Mouse (Mus musculus) liver, postnatal 0 days (tissue): ENCODE measurements around the gene Vps53. TPM values are rescaled to one million over a fixed set of nuclear protein-coding genes. Genes with fewer than 3 reads are reported as not detected.

Experiments
- ATAC-seq: fragments of 200-750 bp; cut with Nextera tagmentation; 2 replicates; pipeline ENCODE4 v1.8.0; 2017; ENCODE audit warnings: mild to moderate bottlenecking, moderate library complexity
- DNase-seq: peaks from one replicate; pipeline ENCODE4 v3.0.0-alpha.2; 2016
- H3K27ac ChIP-seq: fragments of 300-500 bp; sonication (generic); 2 replicates; pipeline ENCODE4 v1.5.1; 2014; ENCODE audit warnings: antibody characterized with exemption, moderate library complexity, mild to moderate bottlenecking, low read depth
- H3K27me3 ChIP-seq: fragments of 300-500 bp; sonication (generic); 2 replicates; pipeline ENCODE4 v1.6.1; 2014; ENCODE audit warnings: low read length, control low read depth, mixed read lengths; ENCODE audit not compliant: insufficient read depth
- H3K36me3 ChIP-seq: fragments of 300-500 bp; sonication (generic); replicated peaks from 2 replicates; pipeline ENCODE4 v1.6.1; 2014; ENCODE audit warnings: mild to moderate bottlenecking, control low read depth, low read length, moderate library complexity, mixed read lengths; ENCODE audit not compliant: insufficient read depth
- H3K4me1 ChIP-seq: fragments of 300-500 bp; sonication (generic); 2 replicates; pipeline ENCODE4 v1.6.1; 2014; ENCODE audit warnings: antibody characterized with exemption, mild to moderate bottlenecking, control low read depth; ENCODE audit not compliant: insufficient read depth
- H3K4me2 ChIP-seq: fragments of 300-500 bp; sonication (generic); 2 replicates; pipeline ENCODE4 v1.6.1; 2014; ENCODE audit warnings: low read depth, mild to moderate bottlenecking, low read length, moderate library complexity, mixed read lengths
- H3K4me3 ChIP-seq: fragments of 300-500 bp; sonication (generic); 2 replicates; pipeline ENCODE4 v1.5.1; 2014; ENCODE audit warnings: low read depth, low read length
- H3K9ac ChIP-seq: fragments of 300-500 bp; sonication (generic); replicated peaks from 2 replicates; pipeline ENCODE4 v1.6.1; 2014; ENCODE audit warnings: mild to moderate bottlenecking, moderate library complexity
- H3K9me3 ChIP-seq: fragments of 300-500 bp; sonication (generic); 2 replicates; pipeline ENCODE4 v1.6.1; 2016; ENCODE audit warnings: mild to moderate bottlenecking, control low read depth, low read length, mixed read lengths
- CTCF ChIP-seq: sonication (generic); IDR thresholded peaks from 2 replicates; pipeline ENCODE4 v1.5.1; 2016; ENCODE audit warnings: antibody characterized with exemption, low read depth
- EP300 ChIP-seq: IDR thresholded peaks from 2 replicates; pipeline ENCODE4 v1.6.1; 2016; ENCODE audit warnings: antibody characterized with exemption, low read depth, mild to moderate bottlenecking
- WGBS: fragments of 180-500 bp; shearing (Covaris S2); extraction: QIAGEN DNeasy Blood & Tissue Kit; methylation state at CpG from one replicate; pipeline ENCODE4 v1.1.7; 2014; ENCODE audit not compliant: insufficient replicate concordance; 5-methylcytosine and 5-hydroxymethylcytosine counted together
- polyA plus RNA-seq: library from polyadenylated mRNA; unstranded; fragments of >200 nt; fragmentation: Nextera tagmentation; extraction: Ambion mirVana; gene quantifications from 2 replicates; pipeline ENCODE4 v1.2.1, GENCODE M21; 2015

The Vps53 gene
- polyA plus RNA-seq, 1 experiment from 2014 or later, result 16.2 TPM

DNA sequence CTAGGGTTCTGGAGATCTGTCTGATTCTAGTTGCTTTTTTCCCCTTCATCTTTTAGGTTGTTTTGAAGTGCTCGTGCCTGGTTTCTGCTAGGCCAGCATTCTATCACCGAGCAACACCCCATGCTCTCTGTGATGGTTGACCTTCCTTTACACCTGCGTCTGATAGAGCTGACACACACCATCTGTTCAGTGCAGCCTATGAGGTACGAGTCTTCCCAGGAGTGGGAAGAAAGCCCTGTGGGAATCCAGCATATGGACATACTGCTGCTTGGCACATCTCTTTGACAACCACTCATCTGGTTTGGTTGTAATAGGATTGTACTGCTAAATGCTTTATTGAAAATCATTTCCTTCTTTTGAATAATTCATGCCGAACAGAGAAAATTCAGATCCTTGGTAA is 9.2 kb downstream of the Vps53 start:
- peaks cover 15% of the 10 kb centered on the region for H3K36me3 ChIP-seq
- H3K27ac ChIP-seq, result no peak overlapping the region
- H3K4me3 ChIP-seq, result no peak overlapping the region
- ATAC-seq (no peak), DNase-seq (no peak)
- H3K4me1 ChIP-seq, result no peaks in the 10 kb centered on the region
- H3K27me3 ChIP-seq, result no peaks in the 10 kb centered on the region
- H3K9ac ChIP-seq, result no peak overlapping the region
- no peaks in the 10 kb centered on the region for H3K9me3 ChIP-seq
- TF ChIP-seq CTCF, result no peak
- no peak for TF ChIP-seq EP300
- H3K4me2 ChIP-seq, result no peak overlapping the region
- 79% methylated on average over 5 of the region's 5 CpGs for WGBS

DNA sequence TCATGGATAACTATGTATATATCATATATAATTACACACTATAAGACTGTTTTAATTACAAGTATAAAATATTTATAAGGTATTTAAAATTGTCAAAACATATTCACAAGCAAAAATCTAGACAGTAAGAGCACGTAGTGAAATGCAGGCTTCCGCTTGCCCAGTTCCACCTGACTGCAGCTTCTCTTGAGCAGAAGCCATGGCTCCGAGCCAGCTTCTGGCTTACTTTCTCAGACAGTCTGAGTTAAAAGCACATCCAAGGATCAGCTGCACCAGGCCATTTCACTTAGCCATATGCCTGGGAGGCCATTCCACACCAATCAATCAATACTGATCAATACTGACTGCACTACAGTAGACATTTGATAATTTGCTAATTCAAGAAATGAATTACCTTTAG is 10.5 kb downstream of the Vps53 start:
- no peak for TF ChIP-seq CTCF
- TF ChIP-seq EP300, result no peak
- no peak for ATAC-seq
- no peak overlapping the region for H3K4me2 ChIP-seq
- no peak for DNase-seq
- H3K27me3 ChIP-seq, result no peaks in the 10 kb centered on the region
- 79% methylated on average over 3 of the region's 3 CpGs for WGBS
- H3K4me1 ChIP-seq, result no peaks in the 10 kb centered on the region
- H3K4me3 ChIP-seq, result no peak overlapping the region
- no peak overlapping the region for H3K27ac ChIP-seq
- H3K9me3 ChIP-seq, result no peaks in the 10 kb centered on the region
- H3K36me3 ChIP-seq, result peaks cover 16% of the 10 kb centered on the region
- H3K9ac ChIP-seq, result no peak overlapping the region

DNA sequence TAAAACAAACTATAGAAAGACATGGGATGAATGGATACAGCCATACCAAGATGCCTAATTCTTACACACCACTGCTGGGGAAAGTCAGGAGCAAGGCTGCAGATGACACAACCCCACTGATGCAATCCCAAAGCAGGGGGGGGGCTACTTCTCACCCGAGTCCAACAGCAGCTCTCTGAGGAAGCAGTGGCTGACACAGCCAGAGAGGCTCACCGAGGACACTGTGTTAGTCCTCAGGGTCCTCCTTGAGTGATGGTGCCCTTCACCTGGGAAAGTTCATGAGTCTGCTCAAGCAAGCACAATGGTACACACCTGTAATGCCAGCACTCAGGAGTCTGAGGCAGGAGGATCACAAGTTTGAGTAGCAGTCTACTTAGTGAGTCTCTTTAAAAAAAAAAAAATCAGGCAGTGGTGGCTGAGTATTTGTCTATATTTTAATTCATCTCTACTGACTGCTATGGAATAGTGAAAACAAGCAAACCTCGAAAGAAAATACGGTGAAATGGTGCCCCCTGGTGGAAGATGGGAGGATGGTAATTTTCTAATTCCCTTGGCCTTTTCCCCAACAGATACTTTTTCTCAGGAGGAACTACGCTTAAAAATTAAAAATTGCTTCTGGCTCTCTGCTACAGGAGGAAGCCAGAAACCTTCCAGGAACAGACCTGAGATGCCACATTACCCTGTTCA is 12.2 kb downstream of the Vps53 start:
- no peak overlapping the region for H3K4me2 ChIP-seq
- TF ChIP-seq EP300 (no peak), CTCF (peak; percentile 80)
- peaks cover 7% of the 10 kb centered on the region for H3K36me3 ChIP-seq
- no peaks in the 10 kb centered on the region for H3K4me1 ChIP-seq
- 23% methylated on average over 5 of the region's 5 CpGs for WGBS
- no peak overlapping the region for H3K27ac ChIP-seq
- H3K4me3 ChIP-seq, result no peak overlapping the region
- H3K27me3 ChIP-seq, result no peaks in the 10 kb centered on the region
- ATAC-seq (peak; percentile 38; the same call in 1 of the 2 replicates), DNase-seq (peak; percentile 70)
- no peak overlapping the region for H3K9ac ChIP-seq
- H3K9me3 ChIP-seq, result no peaks in the 10 kb centered on the region

DNA sequence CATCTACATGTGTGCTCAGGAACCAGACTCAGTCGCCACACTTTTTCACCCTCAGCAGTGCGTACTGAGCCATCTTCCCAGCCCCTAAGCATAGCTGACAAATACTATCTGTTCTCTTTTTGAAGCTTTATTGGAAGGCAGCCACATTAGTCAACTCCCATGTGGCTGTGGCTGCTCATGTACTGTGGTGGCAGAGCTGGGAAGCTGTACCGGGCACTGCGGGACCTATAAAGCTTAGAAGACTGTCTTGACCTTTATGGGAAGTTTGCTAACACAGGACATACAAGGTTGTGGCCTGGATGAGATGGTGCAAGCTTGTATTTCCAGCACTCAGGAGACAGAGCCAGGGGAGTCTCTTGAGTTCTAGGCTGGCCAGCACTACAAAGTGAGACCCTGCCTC is 12.8 kb downstream of the Vps53 start:
- peaks cover 7% of the 10 kb centered on the region for H3K36me3 ChIP-seq
- H3K4me3 ChIP-seq, result no peak overlapping the region
- ATAC-seq, result no peak
- no peak for TF ChIP-seq EP300
- no peak for TF ChIP-seq CTCF
- 83% methylated on average over 4 of the region's 4 CpGs for WGBS
- H3K27me3 ChIP-seq, result no peaks in the 10 kb centered on the region
- no peak for DNase-seq
- H3K9me3 ChIP-seq, result no peaks in the 10 kb centered on the region
- no peak overlapping the region for H3K27ac ChIP-seq
- no peak overlapping the region for H3K9ac ChIP-seq
- no peaks in the 10 kb centered on the region for H3K4me1 ChIP-seq
- no peak overlapping the region for H3K4me2 ChIP-seq

DNA sequence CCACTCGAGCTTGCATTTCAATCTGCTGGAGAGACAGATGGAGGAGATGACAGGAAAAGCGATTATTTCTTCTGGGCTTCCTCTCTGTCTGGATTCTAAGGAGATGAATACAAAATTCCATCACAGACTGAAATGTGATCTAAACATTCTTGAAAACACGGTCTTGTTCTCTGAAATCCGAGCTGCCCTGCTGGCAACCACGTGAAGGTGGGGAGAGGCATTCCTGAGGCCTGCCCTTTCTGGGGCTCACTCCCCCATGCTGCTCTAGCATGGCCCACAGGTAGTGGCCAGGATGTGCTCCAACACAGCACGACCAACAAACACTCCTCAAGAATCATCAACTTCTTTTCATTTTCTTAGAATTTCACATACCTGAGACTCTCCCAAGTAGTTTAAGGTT is 19.2 kb downstream of the Vps53 start:
- ATAC-seq (no peak), DNase-seq (no peak)
- WGBS, result 67% methylated on average over 6 of the region's 6 CpGs
- no peak overlapping the region for H3K4me3 ChIP-seq
- no peak overlapping the region for H3K4me2 ChIP-seq
- H3K9me3 ChIP-seq, result no peaks in the 10 kb centered on the region
- H3K27me3 ChIP-seq, result no peaks in the 10 kb centered on the region
- H3K9ac ChIP-seq, result no peak overlapping the region
- TF ChIP-seq EP300, result no peak
- H3K27ac ChIP-seq, result no peak overlapping the region
- peaks cover 35% of the 10 kb centered on the region for H3K36me3 ChIP-seq
- H3K4me1 ChIP-seq, result no peaks in the 10 kb centered on the region

DNA sequence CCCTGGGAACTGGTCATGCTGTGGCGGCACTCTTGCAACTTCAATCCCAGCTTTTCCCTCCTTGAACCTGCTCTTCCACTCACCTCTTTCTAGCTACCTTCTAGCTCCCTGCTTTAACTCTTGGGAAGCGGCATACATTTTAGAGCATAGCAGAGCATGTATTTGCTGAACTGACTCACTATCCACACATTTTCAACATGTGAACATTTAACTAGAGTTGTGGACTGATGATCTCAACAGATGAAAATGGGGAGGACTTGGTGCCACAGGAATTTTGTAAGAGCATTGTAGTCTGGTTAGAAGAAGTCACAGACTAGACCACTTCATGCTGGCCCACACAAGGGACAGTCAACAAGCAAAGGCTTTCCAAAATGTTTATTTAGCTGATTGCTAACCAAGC is 21.1 kb downstream of the Vps53 start:
- H3K4me3 ChIP-seq, result no peak overlapping the region
- WGBS, result 85% methylated on average over 2 of the region's 2 CpGs
- ATAC-seq (no peak), DNase-seq (no peak)
- no peaks in the 10 kb centered on the region for H3K9me3 ChIP-seq
- no peak overlapping the region for H3K27ac ChIP-seq
- H3K4me2 ChIP-seq, result no peak overlapping the region
- H3K9ac ChIP-seq, result no peak overlapping the region
- no peaks in the 10 kb centered on the region for H3K27me3 ChIP-seq
- no peak for TF ChIP-seq CTCF
- TF ChIP-seq EP300, result no peak
- no peaks in the 10 kb centered on the region for H3K4me1 ChIP-seq
- peaks cover 39% of the 10 kb centered on the region for H3K36me3 ChIP-seq

DNA sequence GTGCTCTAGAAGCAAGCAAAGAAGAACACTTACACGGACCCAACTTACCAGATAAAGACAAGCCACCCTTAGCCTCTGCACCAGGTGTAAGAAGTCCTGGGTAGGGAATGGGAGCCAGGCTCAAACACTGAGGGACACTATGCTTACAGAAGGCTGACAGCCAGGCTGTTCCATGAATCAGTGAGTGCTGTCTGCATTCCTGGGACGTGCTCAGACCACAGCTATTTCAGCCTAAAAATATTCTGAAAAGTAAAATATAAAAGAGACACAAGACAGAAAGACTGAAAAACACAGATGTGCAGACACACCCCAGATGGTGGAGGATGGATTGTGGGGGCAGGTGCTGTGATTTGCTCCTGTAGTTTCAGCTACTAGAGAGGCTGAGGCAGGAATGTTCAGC is 24.6 kb downstream of the Vps53 start:
- TF ChIP-seq CTCF, result no peak
- TF ChIP-seq EP300, result no peak
- no peak for DNase-seq
- ATAC-seq, result no peak
- 86% methylated on average over 2 of the region's 2 CpGs for WGBS
- Histone ChIP-seq H3K9me3 (no peaks in the 10 kb centered on the region), H3K9ac (no peak overlapping the region), H3K27me3 (no peaks in the 10 kb centered on the region), H3K4me3 (no peak overlapping the region), H3K4me2 (no peak overlapping the region), H3K36me3 (peaks cover 24% of the 10 kb centered on the region; the same call in 1 of the 2 replicates), H3K27ac (no peak overlapping the region), H3K4me1 (no peaks in the 10 kb centered on the region)
